Mouse (Mus musculus) ovary, postnatal 14 days (tissue): ENCODE data around the gene Gtf2ird1.
"Not testable (repeated sequence)": the region's sequence is repeated elsewhere in the genome, so short reads cannot be mapped to it uniquely, and the experiment has no call there.

Experiments used
- DNase-seq: peaks from one replicate; pipeline ENCODE4 v3.0.0; 2022; ENCODE audit warnings: low spot score

The Gtf2ird1 gene

GRCm38 (mm10) chr5:134409606-134410306 lies 46.8 kb downstream of the Gtf2ird1 start:
- no peak for DNase-seq

- no peak for DNase-seq
Observed at GRCm38 (mm10) chr5:134408119-134408518, 48.4 kb downstream of the Gtf2ird1 start.

- DNase-seq: no peak
Observed at GRCm38 (mm10) chr5:134401841-134402240, 54.7 kb downstream of the Gtf2ird1 start.

- no peak for DNase-seq
Observed at GRCm38 (mm10) chr5:134397434-134398163, 58.9 kb downstream of the Gtf2ird1 start.

GRCm38 (mm10) chr5:134396519-134396918 lies 60.0 kb downstream of the Gtf2ird1 start:
- no peak for DNase-seq

GRCm38 (mm10) chr5:134394624-134395023 lies 61.9 kb downstream of the Gtf2ird1 start:
- no peak for DNase-seq

- DNase-seq: no peak
Observed at GRCm38 (mm10) chr5:134393624-134394023, 62.9 kb downstream of the Gtf2ird1 start.

- DNase-seq: peak; percentile 61
Observed at GRCm38 (mm10) chr5:134385106-134385505, 71.4 kb downstream of the Gtf2ird1 start.

- DNase-seq: no peak
Observed at GRCm38 (mm10) chr5:134375256-134375655, 81.3 kb downstream of the Gtf2ird1 start.

- DNase-seq: no peak
Observed at GRCm38 (mm10) chr5:134374546-134374945, 82.0 kb downstream of the Gtf2ird1 start.

GRCm38 (mm10) chr5:134373912-134374488 lies 82.5 kb downstream of the Gtf2ird1 start:
- peak; percentile 42 for DNase-seq

- no peak for DNase-seq
Observed at GRCm38 (mm10) chr5:134372926-134373658, 83.4 kb downstream of the Gtf2ird1 start.

- DNase-seq: no peak
Observed at GRCm38 (mm10) chr5:134371511-134372289, 84.8 kb downstream of the Gtf2ird1 start.

GRCm38 (mm10) chr5:134370831-134371230 lies 85.7 kb downstream of the Gtf2ird1 start:
- DNase-seq: no peak

GRCm38 (mm10) chr5:134359101-134359500 lies 97.4 kb downstream of the Gtf2ird1 start:
- no peak for DNase-seq

- DNase-seq: not testable (repeated sequence)
Observed at GRCm38 (mm10) chr5:134355372-134355771, 101.1 kb downstream of the Gtf2ird1 start.

GRCm38 (mm10) chr5:134353117-134353516 lies 103.4 kb downstream of the Gtf2ird1 start:
- no peak for DNase-seq

GRCm38 (mm10) chr5:134352527-134353001 lies 104.0 kb downstream of the Gtf2ird1 start:
- DNase-seq: no peak

GRCm38 (mm10) chr5:134350660-134351059 lies 105.9 kb downstream of the Gtf2ird1 start:
- peak; percentile 38 for DNase-seq

GRCm38 (mm10) chr5:134347066-134347465 lies 109.5 kb downstream of the Gtf2ird1 start:
- DNase-seq: no peak

GRCm38 (mm10) chr5:134345449-134345848 lies 111.1 kb downstream of the Gtf2ird1 start:
- DNase-seq: no peak
